Mouse (Mus musculus) hindbrain, embryonic 16.5 days (tissue): ENCODE data around the gene Cct3. TPM values are rescaled to one million over a fixed set of nuclear protein-coding genes. Genes with fewer than 3 reads are reported as not detected.

Experiments
- ATAC-seq: fragments of 200-750 bp; cut with Nextera tagmentation; 2 replicates; pipeline ENCODE4 v1.8.0; 2017; ENCODE audit warnings: moderate TSS enrichment, moderate library complexity
- H3K27ac ChIP-seq: fragments of 300-500 bp; sonication (generic); 2 replicates; pipeline ENCODE4 v1.5.1; 2014; ENCODE audit warnings: low read depth, mild to moderate bottlenecking, control low read depth, low read length, moderate library complexity
- H3K27me3 ChIP-seq: fragments of 300-500 bp; sonication (generic); replicated peaks from 2 replicates; pipeline ENCODE4 v1.6.1; 2014; ENCODE audit warnings: low read length; ENCODE audit not compliant: control insufficient read depth, insufficient read depth
- H3K36me3 ChIP-seq: fragments of 300-500 bp; sonication (generic); 2 replicates; pipeline ENCODE4 v1.6.1; 2014; ENCODE audit warnings: mild to moderate bottlenecking, low read length, moderate library complexity, mixed read lengths; ENCODE audit not compliant: control insufficient read depth, insufficient read depth
- H3K4me1 ChIP-seq: fragments of 300-500 bp; sonication (generic); 2 replicates; pipeline ENCODE4 v1.6.1; 2014; ENCODE audit warnings: low read depth, low read length; ENCODE audit not compliant: control insufficient read depth, insufficient read depth
- H3K4me2 ChIP-seq: fragments of 300-500 bp; sonication (generic); 2 replicates; pipeline ENCODE4 v1.6.1; 2014; ENCODE audit warnings: mild to moderate bottlenecking, low read length, control low read depth, moderate library complexity
- H3K4me3 ChIP-seq: fragments of 300-500 bp; sonication (generic); 2 replicates; pipeline ENCODE4 v1.5.1; 2014; ENCODE audit warnings: mild to moderate bottlenecking, low read length, control low read depth, moderate library complexity
- H3K9ac ChIP-seq: fragments of 300-500 bp; sonication (generic); 2 replicates; pipeline ENCODE4 v1.6.1; 2014; ENCODE audit warnings: low read depth, mild to moderate bottlenecking, control low read depth, low read length, moderate library complexity
- H3K9me3 ChIP-seq: fragments of 300-500 bp; sonication (generic); 2 replicates; pipeline ENCODE4 v1.6.1; 2014; ENCODE audit warnings: mild to moderate bottlenecking, low read length, moderate library complexity; ENCODE audit not compliant: control insufficient read depth
- WGBS: fragments of 180-500 bp; shearing (Covaris S2); extraction: QIAGEN DNeasy Blood & Tissue Kit; methylation state at CpG from one replicate; pipeline ENCODE4 v1.1.7; 2014; 5-methylcytosine and 5-hydroxymethylcytosine counted together
- polyA plus RNA-seq: library from polyadenylated mRNA; unstranded; fragments of >200 nt; fragmentation: Nextera tagmentation; extraction: Ambion mirVana; gene quantifications from 2 replicates; pipeline ENCODE4 v1.2.1, GENCODE M21; 2015

The Cct3 gene
- polyA plus RNA-seq, 1 experiment from 2014 or later = 444 TPM

DNA sequence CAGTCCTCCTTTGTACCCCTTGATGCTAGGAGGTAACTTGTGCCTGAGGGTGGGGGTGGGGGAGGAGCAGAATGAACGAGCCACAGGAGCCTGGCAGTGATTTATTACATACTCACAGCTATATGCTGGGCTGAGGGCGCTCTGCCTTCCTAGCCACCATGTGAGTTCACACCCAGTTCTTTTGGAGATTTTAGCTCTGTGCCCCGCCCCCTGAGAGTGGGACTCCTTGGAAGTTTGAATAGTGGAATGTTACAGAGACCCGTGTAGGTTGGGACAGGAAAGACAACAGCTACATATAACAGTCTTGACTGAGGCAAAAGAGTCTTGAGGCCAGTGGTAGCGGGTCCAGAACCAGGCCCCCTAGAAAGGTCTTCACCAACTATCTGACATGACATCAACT is 32.0 kb downstream of the Cct3 start:
- Histone ChIP-seq H3K9me3 (no peaks in the 10 kb centered on the region), H3K36me3 (peaks cover 5% of the 10 kb centered on the region), H3K4me2 (no peak overlapping the region), H3K4me1 (peaks cover 12% of the 10 kb centered on the region), H3K27ac (no peak overlapping the region), H3K27me3 (no peaks in the 10 kb centered on the region), H3K4me3 (no peak overlapping the region), H3K9ac (no peak overlapping the region)
- ATAC-seq = no peak
- 75% methylated on average over 5 of the region's 5 CpGs for WGBS

DNA sequence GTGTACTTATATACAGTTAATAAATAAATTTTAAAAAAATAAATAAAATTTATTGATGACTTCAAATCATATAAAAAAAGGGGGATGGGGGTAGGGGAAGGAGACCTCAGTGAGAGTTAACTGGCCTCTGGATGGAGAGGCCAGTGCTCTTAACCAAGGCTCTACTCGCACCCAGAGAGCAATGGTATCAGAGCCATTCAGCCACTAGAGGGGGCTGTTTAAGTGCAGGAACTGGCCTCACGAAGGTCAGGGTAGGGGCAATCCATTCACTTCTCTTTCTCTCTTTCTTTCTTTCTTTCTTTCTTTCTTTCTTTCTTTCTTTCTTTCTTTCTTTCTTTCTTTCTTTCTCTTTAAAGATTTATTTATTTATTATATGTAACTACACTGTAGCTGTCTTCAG is 34.4 kb downstream of the Cct3 start:
- Histone ChIP-seq H3K36me3 (peaks cover 5% of the 10 kb centered on the region), H3K9me3 (no peaks in the 10 kb centered on the region), H3K4me2 (no peak overlapping the region), H3K27me3 (no peaks in the 10 kb centered on the region), H3K4me3 (no peak overlapping the region), H3K4me1 (peaks cover 6% of the 10 kb centered on the region), H3K27ac (no peak overlapping the region), H3K9ac (no peak overlapping the region)
- 25% methylated on average over 2 of the region's 2 CpGs for WGBS
- no peak for ATAC-seq

DNA sequence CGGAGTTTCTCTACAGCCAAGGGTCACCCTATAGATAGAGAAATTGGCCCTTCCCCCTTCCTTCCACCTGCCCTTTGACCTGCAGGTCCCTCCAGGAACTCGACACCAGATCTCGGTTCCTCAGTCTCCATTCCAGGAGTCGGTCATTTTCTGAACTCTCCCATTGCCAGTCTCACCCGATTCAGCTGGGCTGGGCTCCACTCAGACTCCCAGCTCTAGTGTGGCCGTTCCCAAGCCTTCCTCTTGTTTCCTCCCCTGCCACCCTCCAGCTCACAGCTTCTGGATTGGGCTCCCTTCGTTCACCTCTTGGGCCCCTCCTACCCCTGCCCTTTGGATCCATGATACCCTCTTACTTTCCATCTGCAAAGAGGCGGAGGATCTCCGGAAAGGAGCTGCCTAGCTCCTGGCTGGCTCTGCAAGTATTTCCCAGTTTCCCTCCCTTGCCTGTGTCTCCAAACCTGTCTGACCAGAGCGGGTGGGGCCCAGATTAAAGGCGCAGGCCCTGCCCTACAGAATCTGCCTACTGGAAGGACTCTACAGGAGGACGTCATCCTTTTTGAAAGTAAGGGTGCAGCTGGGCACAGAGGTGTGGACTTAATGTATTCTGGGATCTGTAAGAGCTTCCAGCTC is 37.2 kb downstream of the Cct3 start:
- Histone ChIP-seq H3K36me3 (no peaks in the 10 kb centered on the region; the same call in 1 of the 2 replicates), H3K27me3 (no peaks in the 10 kb centered on the region), H3K27ac (no peak overlapping the region), H3K9me3 (no peaks in the 10 kb centered on the region), H3K4me3 (no peak overlapping the region), H3K4me2 (no peak overlapping the region), H3K4me1 (peaks cover 13% of the 10 kb centered on the region), H3K9ac (no peak overlapping the region)
- WGBS = 65% methylated on average over 12 of the region's 12 CpGs
- ATAC-seq = no peak

DNA sequence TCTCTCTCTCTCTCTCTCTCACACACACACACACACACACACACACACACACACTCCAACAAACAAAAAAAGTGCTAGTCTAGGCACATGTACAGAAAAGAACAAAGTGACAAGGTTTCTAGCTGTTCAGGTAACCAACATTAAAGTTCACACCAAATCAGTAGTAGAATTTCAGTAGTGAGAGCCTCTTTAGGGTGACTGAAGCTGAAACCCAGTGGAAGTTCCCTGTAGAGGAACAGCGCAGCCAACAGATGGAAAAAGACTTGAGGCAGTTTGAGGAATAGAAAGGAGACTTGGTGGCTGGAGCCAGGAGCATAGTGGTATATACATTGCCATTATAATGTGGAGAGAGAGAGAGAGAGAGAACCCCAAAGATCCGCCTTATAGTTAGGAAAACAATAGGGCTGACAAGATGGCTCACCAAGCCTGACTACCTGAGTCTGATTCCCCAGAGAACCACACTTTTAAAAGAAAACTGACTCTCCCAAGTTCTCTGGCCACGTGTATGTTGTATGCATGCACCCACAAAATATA is 38.1 kb downstream of the Cct3 start:
- Histone ChIP-seq H3K9me3 (no peaks in the 10 kb centered on the region), H3K36me3 (no peaks in the 10 kb centered on the region), H3K4me3 (peak overlapping the region; percentile 86), H3K27me3 (no peaks in the 10 kb centered on the region), H3K4me2 (peak overlapping the region; percentile 65), H3K4me1 (peaks cover 13% of the 10 kb centered on the region), H3K27ac (0 out of 2 replicates have a peak overlapping the region, but pooled peaks have one; percentile 25), H3K9ac (peak overlapping the region; percentile 68; the same call in 1 of the 2 replicates)
- ATAC-seq = no peak
- WGBS = 39% methylated on average over 3 of the region's 3 CpGs

DNA sequence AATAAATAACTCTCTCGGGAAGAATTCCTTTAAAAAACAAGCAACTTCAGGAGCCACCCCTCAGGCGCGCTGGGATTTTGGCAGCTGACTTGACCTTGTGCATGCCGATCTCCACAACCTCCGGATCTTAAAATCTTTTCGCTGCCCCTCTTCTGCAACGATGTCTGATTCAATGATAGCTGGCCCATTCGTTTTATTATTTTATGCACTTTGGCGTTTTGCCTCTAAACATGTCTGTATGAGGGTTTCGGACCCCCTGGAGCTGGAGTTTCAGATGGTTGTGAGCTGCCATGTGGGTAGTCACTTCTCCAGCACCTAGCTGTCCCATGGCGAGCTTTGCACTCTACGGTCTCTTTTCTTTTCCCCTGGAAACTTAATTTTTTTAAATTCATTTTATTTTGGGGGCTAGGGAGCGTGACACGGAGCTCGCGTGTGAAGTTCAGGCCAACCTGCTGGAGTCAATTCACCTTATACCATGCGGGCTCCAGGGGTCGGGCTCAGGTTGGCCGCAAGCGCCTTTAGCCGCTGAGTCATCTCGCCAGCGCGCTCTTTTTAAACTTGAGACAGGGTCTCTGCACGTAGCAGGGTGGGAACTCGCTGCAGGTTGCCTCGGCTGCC is 38.6 kb downstream of the Cct3 start:
- peak; percentile 61 for ATAC-seq
- Histone ChIP-seq H3K9me3 (no peaks in the 10 kb centered on the region), H3K27me3 (no peaks in the 10 kb centered on the region), H3K4me2 (peak overlapping the region; percentile 65), H3K4me3 (peak overlapping the region; percentile 86), H3K27ac (peak overlapping the region; percentile 96), H3K9ac (peak overlapping the region; percentile 68), H3K36me3 (no peaks in the 10 kb centered on the region), H3K4me1 (peaks cover 13% of the 10 kb centered on the region)
- under 1% methylated on average over 27 of the region's 27 CpGs for WGBS

DNA sequence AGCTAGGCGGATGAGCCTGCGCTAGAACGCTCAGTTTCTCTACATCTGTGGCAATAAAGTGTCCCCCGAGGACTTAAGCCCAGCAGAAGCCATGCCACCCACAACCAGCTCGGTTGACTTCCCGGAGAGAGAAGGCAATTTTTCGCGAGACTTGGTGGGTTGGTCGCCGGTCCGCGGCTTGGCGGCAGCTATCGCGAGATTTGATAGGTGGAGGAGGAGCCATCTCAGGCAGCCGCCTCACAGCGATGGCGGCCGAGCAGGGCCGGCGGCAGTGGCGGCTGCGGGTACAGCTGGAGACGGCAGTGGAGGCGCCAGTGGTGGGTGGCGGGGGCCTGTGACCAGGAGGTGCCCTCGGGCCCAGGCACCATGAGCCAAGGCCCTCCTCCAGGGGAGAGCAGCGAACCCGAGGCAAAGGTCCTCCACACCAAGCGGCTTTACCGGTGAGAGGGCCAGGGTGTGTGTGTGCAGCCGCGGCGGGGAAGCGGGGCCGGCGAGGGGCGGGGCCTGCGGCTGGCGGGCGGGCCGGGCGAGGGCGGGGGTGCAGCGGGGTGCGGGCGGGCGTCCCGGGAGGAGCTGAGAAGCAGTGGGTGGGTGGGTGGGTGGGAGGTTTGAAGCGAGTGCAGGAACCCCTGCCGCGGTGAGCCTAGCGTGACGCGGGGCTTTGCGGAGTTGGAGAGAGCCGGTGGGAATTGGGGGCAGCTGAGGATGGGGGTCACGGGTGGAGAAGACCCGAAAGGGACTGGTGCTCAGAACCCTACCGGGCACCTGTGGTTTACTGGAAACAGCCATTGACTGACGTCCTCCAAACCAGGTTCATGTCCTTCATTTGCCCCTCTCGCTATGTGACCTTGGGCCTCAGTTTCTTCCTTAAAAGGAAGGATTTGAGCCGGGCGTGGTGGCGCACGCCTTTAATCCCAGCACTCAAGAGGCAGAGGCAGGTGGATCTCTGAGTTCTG is 39.4 kb downstream of the Cct3 start, which contains the start of the genes Tmem79 and Smg5:
Tmem79 (minus strand) TSS at position 91 of the 956 bp plus-strand sequence.
Smg5 (plus strand) TSS at position 203 of the 956 bp plus-strand sequence.
- Histone ChIP-seq H3K27ac (peak within 1 kb of the TSS; percentile 96), H3K4me3 (peak within 1 kb of the TSS; percentile 86), H3K36me3 (no peaks in the 10 kb centered on the region), H3K4me1 (peaks cover 13% of the 10 kb centered on the region), H3K27me3 (no peaks in the 10 kb centered on the region), H3K9ac (peak within 1 kb of the TSS; percentile 97), H3K4me2 (peak within 1 kb of the TSS; percentile 69), H3K9me3 (no peaks in the 10 kb centered on the region)
- WGBS = 3% methylated on average over 58 of the region's 66 CpGs
- peak; percentile 97 for ATAC-seq

DNA sequence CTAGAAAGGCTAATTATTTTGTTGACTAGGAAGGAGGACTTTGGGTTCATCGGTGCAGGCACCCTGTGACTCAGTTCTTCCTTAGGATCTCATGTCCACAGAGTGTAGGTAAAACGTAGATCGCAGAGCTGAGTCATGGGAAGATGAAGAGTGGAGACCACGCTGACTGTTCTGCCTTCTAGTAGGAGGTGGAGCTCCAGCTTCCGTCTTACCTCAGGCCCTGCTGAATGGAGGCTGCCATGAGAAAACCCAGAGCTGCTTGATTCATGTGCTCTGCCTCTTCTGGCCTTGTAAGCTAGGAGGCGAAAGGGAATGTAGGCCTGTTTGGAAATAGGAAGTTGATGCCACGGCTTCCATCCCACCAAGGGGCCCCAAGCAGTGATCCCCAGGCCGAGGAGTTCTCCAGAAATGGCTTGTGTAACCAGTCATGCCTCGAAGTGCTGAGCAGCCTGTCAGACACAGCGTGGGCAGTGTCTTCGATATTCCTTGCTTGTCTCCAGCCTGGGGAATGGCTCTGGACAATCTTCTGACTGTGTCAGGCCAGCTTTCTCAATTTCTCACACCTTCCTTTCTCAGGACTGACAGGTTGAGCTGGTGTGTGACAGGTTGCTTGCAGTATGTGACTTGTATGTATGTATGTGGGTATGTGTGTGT is 40.6 kb downstream of the Cct3 start:
- Histone ChIP-seq H3K4me1 (peaks cover 13% of the 10 kb centered on the region), H3K9me3 (no peaks in the 10 kb centered on the region), H3K4me3 (peak overlapping the region; percentile 5; the same call in 1 of the 2 replicates), H3K36me3 (peaks cover 7% of the 10 kb centered on the region), H3K27ac (no peak overlapping the region), H3K27me3 (no peaks in the 10 kb centered on the region), H3K4me2 (peak overlapping the region; percentile 69), H3K9ac (peak overlapping the region; percentile 56; the same call in 1 of the 2 replicates)
- no peak for ATAC-seq
- WGBS = 79% methylated on average over 11 of the region's 11 CpGs

DNA sequence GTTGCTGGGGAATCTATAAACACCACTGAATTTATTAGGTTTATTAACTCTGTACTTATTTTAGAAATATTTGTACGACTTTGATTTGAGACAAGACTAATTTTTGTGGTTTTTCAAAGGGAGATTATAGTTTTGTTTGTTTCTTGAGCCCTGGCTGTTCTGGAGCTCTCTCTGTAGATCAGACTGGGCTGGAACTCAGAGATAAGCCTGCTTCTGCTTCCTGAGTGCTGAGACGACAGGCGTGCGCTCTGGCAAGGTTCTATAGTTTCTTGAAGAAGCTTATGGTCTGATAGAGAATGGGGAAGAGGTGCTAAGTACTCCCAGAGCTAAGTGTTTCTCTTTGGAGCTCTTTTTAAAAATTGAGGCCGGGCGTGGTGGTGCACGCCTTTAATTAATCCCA is 41.4 kb downstream of the Cct3 start:
- no peak for ATAC-seq
- H3K9me3 ChIP-seq = no peaks in the 10 kb centered on the region
- 95% methylated on average over 7 of the region's 7 CpGs for WGBS
- no peak overlapping the region for H3K4me3 ChIP-seq
- H3K4me2 ChIP-seq = no peak overlapping the region
- H3K27ac ChIP-seq = no peak overlapping the region
- H3K36me3 ChIP-seq = peaks cover 15% of the 10 kb centered on the region
- peaks cover 13% of the 10 kb centered on the region for H3K4me1 ChIP-seq
- no peak overlapping the region for H3K9ac ChIP-seq
- no peaks in the 10 kb centered on the region for H3K27me3 ChIP-seq
